Mouse (Mus musculus) B cell, adult (primary cell): Measurements from ENCODE around the gene A930004D18Rik. TPM values are rescaled to one million over a fixed set of nuclear protein-coding genes. Genes with fewer than 3 reads are reported as not detected.

Experiments
- total RNA-seq: library from RNA; stranded (reverse); gene quantifications from 4 replicates; pipeline ENCODE4 v1.2.4, GENCODE M21; 2023; ENCODE audit not compliant: inconsistent age

Gene A930004D18Rik
- not detected in 4 replicates for total RNA-seq

GRCm38 (mm10) chr2:18037491-18037890 lies at the start of gene A930004D18Rik:
TSS of gene A930004D18Rik (minus strand) at chr2:18037737.

GRCm38 (mm10) chr2:18055016-18055928 lies 17.7 kb upstream of the A930004D18Rik start, which contains the start of gene Mllt10:
TSS of gene Mllt10 (plus strand) at chr2:18055237.

GRCm38 (mm10) chr2:18048453-18049075 lies 11.0 kb upstream of the A930004D18Rik start, which contains the start of gene Skida1:
TSS of gene Skida1 (minus strand) at chr2:18049051.

GRCm38 (mm10) chr2:17996858-17997257 lies 40.7 kb downstream of the A930004D18Rik start, which contains the start of gene H2al2a:
TSS of gene H2al2a (minus strand) at chr2:17996958.

Other genes starting within 250 kb of the A930004D18Rik start
- not detected in 4 replicates for gene H2al2a, start 40.8 kb downstream of the A930004D18Rik start, total RNA-seq
- gene Skida1, start 11.3 kb upstream of the A930004D18Rik start, total RNA-seq = 0.19 to 0.27 TPM in 2 of 4 replicates, not detected in the others
- 103 to 117 TPM (median 108 TPM) in 4 replicates for gene Mllt10, start 17.5 kb upstream of the A930004D18Rik start, total RNA-seq